Mouse (Mus musculus) testis, postnatal 10 days (tissue): ENCODE data around the gene Hoxa13.

Source experiments
- DNase-seq: peaks from one replicate; pipeline ENCODE4 v3.0.0; 2021; ENCODE audit warnings: low spot score

Gene Hoxa13

DNA sequence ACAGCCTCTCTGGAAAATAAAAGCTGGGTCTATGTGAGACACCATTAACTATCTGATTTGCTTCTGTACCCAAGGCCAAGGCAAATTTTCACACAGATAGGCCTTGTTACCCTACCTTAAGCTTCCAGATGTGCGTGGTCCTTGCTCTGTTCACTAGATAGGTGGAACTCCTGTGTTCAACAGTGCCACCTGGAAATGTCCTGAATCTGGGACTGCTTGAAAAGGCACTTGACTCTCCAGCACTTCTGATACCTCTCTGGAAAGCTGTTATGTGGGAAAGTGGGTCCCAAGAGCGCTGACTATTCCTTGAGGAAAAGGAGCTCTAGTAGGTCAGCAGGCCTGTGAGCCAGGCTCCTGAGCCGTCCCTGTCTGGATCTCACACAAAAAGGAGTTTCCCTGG, 23.9 kb downstream of the Hoxa13 start:
- DNase-seq, result peak; percentile 20

DNA sequence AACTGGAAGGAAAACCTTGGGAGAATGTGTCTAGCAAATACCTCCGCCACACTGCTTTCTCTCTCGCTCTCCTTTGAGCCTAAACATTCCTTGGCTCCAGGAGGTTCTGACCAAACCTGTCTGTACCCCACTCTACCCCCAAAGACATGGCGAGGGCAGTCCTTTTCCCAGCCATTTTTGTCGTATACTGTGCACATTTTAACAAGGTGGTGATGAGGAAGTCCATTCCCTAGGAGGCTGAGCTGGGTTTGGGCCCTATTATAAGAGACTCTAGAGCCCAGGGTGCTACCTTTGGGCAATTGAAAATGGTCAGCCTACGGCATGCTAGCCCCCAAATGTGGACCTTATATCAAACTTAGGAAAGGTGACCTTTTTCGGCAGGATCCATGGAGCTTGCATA, 24.8 kb downstream of the Hoxa13 start:
- peak; percentile 31 for DNase-seq

DNA sequence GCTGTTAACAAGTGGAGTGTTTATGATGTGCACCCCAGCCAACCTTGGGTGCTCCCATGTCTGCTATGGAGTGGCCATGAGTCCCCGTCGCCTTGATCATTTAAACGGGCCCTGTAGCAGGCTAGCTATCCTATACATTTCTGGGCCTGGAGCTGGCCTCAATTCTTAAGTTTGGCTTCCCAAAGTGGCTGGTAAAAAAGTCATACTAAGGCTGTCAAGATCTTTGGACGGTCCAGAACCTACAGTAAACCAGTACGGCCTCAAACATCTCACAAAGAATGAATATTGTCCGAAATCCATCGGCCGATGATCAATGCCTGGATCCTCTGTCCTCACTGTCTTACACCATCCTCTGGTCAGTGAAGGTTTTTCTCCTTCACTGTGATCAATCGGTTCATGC, 25.4 kb downstream of the Hoxa13 start:
- peak; percentile 36 for DNase-seq

DNA sequence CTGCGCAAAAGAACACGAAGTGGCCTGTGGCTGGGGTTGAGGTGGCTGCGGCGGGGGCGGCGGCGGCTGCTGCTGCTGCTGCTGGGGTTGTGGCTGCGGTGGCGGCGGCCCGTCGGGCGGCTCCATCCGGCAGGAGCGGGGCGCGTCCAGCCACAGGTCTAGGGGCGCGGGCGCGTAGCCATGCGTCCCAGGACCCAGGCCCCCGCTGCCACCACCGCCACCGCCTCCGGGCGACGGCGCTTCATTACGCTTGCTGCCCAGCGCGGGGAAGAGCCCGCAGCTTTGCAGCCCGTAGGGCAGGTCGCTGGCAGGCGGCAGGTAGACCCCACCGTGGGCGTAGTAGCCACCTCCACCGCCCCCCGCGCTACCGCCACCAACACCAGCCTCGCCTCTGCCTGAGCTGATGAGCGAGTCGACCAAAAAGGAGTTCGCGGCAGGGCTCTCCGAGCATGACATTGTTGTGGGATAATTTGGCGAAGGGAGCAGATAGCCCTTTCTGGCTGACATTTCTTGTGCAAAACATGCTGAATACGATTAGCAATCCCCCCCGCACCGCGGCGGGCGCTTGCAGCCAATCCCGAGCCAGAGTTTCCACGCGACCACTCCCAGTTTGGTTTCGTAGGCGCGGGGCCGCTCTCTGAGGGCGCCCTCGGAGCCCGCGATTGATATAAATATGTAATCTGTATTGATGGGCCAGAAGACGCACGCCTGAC, 26.1 kb downstream of the Hoxa13 start:
- DNase-seq, result peak; percentile 41

DNA sequence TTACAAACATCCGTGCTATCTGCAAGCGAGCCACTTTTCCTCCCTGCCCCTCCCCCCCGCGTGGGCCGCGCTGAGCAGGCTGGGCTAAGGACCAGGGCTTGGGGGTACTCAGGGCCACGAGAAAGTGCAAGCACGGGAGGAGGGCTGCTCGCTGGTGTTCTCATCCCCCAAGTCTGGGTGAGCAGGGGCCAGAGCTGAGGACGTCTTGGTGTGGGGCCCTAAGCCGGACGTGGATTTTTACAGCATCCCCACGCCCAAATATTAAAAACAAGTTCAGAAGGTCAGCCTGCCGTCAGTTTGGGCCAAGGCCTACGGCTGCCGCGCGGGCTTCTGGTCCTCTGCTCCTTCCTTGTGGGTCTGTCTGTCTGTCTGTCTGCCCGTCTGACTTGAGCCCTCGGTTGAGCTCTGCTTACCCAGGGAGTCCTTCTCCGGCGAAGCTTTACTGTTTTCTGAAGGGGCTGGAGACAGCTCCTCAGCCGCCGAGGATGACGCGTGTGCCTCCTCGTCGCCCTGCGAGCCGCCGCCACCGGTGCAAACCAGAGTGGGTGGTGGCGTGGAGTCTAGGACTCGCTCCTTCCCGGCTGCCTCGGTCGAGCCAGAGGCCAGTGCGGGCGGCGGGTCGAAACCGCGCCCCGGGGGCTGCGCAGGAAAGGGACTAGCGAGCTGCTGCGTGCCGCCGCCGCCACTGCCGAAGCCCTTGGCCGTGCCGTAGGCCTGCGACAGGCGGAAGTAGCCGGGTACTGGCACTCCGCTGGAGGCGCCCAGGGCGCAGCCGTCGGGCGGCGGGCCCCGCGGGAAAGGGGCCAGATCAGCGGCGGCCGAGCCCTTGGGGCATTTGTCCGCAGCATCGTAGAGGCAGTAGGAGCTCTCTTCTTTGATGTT, 26.9 kb downstream of the Hoxa13 start:
- peak; percentile 58 for DNase-seq

DNA sequence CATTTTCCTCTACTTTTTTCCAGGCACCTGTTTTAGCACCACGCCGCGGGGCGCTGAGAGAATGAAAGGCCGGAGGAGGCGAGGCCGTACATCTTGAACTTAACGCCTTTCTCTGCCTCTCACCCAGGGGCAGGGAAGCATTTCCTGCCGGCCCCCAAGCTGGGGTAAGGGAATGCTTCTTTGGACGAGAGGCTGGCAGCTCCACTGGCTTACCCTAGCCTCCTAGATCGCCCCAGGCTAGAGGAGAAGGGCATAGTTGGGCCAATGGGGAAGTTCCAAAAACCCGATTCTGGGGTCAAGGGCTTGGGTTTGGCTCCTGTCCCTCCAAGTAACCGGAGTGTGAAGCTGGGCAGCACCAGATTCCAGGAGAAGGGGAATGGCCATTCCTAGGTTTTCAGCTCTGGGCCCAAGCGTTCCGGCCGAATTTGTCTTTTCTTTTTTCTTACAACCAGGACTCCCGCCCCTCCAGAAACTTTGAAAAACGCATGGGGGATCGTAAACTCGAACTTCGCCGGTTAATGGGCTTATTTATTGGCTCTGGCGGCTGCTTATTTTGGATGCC, 27.6 kb downstream of the Hoxa13 start:
- peak; percentile 41 for DNase-seq

DNA sequence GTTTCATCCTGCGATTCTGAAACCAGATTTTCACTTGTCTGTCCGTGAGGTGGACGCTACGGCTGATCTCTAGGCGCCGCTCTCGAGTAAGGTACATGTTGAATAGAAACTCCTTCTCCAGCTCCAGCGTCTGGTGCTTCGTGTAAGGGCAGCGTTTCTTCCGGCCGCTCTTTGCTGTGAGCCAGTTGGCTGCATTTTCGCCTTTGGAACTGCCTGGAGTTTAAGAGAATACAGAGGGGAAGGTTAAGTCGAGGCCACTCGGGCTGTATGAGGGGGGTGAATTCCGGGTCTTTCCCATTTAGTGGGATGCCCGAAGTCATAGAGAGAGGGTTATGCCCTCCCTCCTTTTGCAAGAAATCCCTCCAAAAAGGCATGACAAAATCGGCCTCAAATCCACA, 28.1 kb downstream of the Hoxa13 start:
- peak; percentile 43 for DNase-seq

DNA sequence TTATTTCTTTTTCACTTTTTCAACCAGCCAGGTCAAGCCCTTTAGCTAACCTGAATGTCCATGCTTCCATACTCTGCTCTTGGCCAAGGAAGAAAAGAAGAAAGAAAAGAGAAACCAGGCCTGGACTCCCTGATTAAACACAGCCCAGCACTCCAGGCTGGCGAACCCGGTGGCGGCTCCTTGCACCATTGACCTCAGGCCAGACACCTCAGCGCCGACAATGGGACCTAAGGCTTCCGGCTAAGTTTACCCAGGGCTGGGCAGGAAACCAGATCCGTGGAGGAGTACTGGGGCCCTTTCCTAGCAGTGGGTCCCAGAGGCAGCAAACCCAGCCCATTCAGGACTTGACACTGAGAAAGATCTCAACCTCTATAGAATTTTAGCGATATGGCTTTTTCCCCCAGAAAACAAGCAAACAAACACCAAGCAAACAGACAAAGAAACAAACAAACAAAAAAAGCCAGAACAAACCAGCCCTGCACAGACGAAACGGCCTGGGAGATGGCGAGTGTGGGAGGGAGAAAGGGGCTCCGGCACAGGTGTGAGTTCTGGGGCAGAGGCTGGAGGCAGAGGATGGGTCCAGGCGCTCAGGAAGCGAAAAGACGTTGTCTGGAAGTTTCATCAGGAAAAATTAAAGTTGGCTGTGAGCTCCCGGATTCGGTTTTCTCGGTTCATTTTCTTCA, 28.7 kb downstream of the Hoxa13 start:
- DNase-seq, result no peak

DNA sequence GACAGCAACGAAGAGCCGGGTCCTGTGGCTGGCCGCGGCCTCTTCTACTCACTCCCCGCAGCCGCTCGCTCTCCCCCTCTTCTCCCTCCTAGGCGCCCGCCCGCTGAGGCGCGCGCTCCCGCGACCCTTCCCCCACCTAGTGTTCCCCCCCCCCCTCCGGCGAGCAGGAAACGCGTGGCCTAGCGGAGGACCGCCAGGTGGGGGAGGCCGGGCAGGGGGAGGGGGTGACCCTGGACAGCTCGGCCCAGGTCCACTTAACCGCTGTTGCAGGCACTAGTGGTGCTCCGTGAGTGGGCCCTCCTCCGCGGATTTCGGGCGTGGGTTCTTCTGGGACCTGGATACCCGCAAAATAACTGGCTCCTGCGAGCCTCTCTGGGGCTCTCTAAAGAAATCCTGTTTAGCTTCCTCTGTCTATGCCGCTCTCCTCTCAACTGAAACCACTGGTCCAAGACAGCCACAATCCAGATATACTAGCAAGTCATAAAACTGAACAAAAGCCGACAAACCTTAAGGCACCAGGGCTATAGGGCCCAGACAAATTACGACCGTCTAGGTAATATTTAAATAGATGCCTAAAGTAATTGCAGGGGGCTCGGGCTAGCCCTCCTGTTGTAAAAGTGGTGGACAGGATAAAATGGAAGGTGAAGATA, 30.0 kb downstream of the Hoxa13 start, which contains the start of gene Hoxa9:
Hoxa9 (minus strand) TSS at position 574 of the 650 bp plus-strand sequence.
- DNase-seq, result no peak

DNA sequence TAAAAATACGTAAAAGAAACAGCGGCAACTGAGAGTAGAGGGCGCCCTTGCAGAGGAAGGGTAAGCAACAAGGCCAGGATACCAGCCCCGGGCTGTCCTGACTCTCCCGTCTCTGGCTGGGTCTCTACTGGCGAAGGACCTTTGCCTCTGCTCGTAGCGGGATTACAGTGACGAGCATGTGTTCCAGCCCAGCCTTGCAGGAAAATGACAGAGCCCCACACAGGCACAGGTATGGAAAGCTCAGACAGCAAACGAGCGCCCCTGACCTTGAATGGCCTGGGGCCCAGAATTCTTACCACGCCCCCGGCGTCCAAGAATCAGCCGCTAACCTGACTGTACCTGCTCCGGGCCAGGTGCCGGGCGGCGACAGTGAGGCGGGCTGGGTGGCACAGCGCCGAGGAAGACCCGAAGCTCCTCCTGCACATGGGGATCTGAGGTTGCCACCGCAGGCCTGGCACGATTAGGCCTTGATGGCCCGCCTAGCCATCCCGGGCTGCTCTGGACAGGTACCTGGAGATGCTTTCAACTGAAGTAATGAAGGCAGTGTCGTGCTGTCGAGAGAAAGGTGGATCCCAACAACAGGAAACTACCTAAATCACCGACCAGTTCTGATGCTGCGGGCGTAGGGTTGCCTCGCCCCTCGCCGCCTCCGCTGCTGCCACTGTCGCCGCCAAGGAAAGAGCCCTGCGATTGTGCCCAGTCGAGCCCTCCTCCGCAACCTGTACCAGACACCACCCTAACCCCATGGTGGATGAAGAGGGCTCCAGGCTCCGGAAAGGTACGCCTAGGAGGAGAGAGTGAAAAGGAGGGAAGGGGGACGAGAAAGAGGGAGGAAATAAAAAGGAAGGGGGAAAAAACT, 30.9 kb downstream of the Hoxa13 start:
- DNase-seq, result no peak

DNA sequence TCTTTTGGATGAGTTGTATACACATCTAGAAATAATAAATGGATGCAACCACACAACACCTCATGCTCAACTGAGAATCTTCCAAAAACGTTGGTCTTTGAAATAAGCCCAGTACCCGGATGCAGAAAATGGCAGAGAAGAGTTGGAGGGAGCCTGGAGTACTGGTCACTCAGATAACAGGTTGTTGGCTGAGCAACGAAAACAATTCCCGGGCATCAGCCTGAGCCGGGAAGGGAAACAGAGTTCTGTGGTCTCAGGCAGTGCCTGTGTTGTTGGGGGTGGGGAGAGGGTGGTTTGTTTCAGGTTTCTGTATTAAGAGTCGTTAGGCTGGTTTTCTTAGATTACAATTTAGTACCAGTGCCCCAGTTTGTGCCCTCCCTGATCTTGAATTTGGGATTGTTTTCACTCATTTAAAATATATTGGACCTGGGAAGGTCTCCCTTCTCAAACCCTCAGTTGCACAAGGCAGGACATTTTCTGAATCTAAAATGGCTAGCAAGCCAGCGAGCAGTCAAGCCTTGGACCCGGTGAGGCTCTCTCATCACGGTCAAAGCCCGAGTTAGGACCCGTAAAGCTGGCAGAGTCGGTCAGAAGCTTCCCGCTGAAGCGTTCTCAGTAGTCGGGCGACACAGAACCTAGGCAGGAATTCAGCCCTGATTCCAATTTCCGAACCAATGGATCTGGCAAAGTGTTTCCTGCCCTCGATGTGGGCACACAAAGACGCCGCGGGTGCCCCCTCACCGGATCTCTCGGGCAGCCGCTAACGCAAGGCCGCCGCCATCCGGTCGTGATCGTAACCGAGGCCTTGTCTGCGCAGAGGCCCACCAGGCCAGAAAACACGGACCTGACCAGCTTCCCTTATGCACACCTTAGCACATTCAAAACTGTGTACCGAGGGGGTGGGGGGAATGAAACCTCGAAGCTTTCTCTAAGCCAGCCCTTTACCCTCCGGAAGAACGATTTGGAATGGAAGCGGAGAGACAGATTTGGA, 31.9 kb downstream of the Hoxa13 start:
- no peak for DNase-seq

DNA sequence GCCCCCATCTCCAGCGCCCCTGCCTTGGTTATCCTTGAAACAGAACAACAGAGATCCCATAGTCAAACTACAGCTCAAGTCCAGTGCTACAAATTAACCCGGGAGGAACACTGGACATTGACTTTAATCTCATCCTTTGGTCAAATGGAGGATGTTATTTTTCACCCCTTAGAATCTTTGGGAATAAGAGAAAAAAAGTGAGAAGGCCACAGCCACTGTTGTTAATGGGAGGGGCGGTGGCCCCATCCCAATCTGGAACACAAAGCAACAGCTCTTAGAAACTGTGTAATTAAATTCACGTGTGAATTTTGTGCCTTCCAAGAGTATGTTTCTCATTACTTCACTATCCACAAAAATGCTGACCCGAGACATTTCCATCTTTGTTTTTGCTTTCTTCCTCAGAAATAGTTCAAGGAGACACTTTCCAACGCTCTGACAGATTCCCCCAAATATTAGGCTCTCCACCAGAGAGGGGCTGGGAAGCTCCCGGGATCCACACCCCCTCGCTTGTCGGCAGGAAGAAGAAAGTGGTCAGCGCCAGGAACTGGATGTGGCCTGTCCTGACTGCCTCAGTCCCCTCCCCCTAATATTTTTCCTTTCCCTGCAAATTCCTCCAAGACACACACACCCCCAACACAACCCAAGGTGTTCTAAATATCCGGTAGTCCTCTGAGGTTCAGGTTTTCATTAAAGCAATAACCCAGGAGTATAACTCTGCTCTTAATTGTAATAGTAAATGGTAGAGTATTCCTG, 33.0 kb downstream of the Hoxa13 start:
- DNase-seq, result no peak

DNA sequence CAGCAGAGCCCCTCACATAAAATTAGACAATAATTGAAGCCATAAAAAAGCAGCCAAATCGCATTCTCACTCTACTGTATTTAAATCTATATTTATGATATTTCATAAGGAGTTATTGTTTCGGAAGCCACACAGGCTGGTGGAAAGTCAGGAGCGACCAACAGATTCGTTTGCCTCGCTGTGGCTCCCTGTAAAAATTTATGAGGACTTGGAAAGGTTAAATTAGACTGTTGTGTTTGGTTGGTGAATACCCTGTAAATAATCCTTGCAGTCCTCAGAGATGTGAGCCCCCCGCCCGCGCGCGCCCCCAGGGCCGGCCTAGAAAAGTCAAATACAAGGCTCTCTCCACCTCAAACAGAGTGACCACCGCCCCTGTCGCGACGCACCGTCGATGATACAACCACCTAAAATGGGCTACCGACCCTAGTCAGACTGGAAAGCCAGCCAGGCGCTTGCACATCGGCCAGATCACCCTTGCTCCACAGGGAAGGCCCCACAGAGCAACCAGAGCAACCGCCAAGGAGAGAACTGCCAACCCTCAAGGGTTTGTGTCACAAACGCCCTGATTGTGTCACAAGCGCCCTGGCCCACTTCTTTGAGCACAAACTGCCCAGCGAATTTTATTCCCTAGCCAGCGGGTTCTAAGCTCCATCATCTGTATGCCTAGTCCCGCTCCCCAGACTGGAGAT, 34.0 kb downstream of the Hoxa13 start:
- no peak for DNase-seq

DNA sequence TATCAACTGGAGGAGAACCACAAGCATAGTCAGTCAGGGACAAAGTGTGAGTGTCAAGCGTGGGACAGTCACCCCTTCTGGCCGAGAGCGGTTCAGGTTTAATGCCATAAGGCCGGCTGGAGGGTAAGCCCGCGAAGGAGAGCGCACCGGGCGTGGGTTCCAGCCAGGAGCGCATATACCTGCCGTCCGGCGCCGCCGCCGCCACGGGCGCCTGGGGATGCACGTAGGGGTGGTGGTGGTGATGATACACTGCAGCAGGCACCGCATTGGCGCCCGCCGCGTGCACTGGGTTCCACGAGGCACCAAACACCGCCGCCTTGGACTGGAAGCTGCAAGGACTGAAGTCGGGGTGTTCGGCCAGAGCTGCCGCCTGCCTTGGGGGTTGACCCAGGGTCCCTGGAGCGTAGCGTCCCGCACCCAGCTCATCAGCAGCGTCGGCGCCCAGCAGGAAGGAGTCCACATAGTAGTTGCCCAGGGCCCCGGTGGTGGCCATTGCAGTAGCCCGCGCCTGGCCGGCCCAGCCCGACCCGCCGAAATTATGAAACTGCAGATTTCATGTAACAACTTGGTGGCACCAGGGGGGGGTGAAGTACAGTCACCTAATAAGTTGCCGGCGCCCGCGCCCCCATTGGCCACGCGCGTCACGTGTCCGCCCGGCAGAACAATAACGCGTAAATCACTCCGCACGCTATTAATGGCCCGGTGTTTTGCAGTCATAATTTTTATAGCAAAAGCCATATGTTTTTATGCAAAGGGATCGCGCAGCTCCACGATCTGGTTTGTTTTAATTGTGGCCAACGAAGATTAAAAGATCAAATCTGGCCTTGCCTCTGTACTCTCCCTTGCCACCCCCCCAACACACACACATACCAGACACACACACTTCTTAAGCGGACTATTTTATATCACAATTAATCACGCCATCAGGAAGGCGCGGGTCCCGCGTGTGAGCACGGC, 34.8 kb downstream of the Hoxa13 start:
- DNase-seq, result no peak

DNA sequence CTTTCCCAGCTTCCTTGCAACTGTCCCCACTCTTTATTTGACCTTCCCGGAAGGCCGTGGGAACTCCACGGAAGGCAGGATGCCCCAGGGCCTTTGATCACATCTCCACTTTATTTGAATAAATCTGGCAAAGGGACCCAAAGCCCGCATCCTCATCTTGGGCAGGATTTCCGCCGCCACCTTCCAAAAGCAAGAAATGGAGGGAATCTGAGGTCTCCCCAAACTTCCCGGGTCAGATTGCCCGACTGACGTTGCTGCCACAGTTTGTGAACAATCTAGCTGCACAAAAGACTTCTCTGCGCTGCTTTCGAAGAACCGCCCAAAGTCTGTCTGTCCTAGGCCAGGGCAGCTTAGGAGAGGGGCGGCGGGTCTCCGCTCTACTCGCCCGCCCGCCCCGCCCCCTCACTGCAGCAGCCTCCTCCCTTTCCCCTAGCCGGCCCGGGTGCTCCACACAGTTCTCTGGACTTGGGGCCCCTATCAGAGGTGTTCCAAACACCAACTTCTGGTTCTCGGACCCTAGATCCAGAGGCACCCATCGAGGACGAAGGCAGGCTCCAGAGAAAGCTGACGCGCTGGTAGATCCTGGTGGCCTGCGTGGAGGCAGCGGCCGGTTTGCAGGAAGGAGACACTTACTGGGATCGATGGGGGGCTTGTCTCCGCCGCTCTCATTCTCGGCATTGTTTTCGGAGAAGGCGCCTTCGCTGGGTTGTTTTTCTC, 35.6 kb downstream of the Hoxa13 start:
- no peak for DNase-seq
